Mouse (Mus musculus) kidney, postnatal 4 days (tissue): ENCODE measurements around the gene Swi5.
"Not testable (repeated sequence)": the region's sequence is repeated elsewhere in the genome, so short reads cannot be mapped to it uniquely, and the experiment has no call there.

Experiments used
- DNase-seq, 2 experiments: peaks; one replicate each; pipeline ENCODE4 v3.0.0; 2021; ENCODE audit warnings: mixed read lengths in 2 of 2

Swi5 gene

GRCm38 (mm10) chr2:32311443-32312317 is 23.8 kb upstream of the Swi5 start:
- DNase-seq, result peak in 1 of 2 experiments; percentile 46

- no peak for DNase-seq
These were observed 22.4 kb upstream of the Swi5 start for GRCm38 (mm10) chr2:32310096-32310845.

GRCm38 (mm10) chr2:32308870-32309568 is 21.1 kb upstream of the Swi5 start:
- DNase-seq, result no peak

GRCm38 (mm10) chr2:32307941-32308760 is 20.3 kb upstream of the Swi5 start:
- DNase-seq, result peak; percentile 56 to 74

DNA sequence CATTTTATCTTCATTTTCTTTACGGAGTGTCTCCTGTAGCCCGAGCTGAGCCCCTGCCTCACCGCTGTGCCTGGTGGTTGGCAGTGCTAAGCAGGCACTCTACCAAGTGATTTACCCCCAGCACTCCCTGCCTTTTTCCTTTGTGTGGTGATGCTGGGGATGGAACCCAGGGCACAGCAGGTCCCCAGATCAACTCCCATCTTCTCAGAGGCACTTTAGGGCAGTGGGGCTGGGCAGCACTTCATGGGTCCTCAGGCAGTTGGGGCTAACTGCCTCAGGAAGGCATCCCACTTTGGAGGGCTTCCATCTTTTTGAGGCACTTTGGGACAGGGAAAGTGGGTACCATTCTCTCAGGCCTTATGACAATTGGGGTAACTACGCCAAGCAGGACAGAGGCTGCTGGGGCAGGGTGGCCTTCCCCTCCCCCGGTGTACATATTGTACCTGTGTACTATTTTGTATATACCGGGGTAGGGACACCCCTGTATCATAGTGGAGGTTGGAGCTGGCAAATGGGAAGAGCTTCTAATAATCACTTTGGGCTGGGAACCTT is 19.4 kb upstream of the Swi5 start:
- DNase-seq, result no peak

DNA sequence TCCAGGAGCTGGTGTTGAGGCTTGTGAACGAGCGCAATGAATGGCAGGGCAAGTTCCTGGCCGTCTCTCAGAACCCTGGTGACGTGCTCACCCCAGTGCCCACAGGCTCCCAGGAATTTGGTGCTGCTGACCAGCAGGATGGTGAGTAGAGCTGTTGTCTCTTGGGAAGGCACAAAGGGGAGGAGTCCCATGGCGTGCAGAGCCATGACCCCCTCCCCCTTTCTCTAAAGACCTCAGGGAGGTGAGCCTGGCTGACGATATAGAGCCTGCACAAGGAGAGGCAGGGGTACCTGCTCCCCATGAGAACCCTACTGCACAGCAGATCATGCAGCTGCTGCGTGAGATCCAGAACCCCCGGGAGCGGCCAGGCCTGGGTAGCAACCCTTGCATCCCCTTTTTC is 18.3 kb upstream of the Swi5 start:
- DNase-seq, result no peak

- DNase-seq, result no peak
These were observed 17.8 kb upstream of the Swi5 start for GRCm38 (mm10) chr2:32305668-32306067.

DNA sequence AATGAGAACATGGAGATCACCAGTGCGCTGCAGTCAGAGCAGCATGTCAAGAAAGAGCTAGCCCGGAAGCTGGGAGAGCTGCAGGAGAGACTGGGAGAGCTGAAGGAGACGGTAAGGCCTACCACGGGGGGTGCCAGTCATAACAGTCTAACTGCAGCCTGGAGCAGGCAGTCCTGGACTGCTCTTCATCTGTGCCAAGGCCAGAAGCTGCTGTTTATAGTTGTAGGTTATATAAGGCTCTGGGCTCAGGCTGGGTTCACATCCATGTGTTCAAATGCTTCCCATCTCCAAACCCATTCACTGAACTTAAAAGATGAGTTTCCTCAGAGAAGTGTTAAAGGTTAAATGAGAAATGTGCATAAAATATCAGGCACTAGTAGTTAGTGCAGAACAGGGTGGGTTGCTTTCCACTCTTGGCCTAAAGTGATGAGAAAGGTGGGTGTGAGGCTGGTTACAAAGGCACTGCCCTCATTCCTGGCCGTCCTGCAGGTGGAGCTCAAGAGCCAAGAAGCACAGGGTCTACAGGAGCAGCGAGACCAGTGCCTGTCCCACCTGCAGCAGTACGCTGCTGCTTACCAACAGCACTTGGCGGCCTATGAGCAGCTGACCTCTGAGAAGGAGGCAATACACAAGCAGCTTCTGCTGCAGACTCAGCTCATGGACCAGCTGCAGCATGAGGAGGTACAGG is 16.4 kb upstream of the Swi5 start:
- DNase-seq, result peak; percentile 80 to 84

GRCm38 (mm10) chr2:32302952-32303351 is 15.1 kb upstream of the Swi5 start:
- no peak for DNase-seq

- DNase-seq, result no peak
These were observed 11.6 kb upstream of the Swi5 start for GRCm38 (mm10) chr2:32299469-32299868.

GRCm38 (mm10) chr2:32295842-32296241 is 8.0 kb upstream of the Swi5 start:
- DNase-seq, result not testable (repeated sequence)

GRCm38 (mm10) chr2:32295285-32295684 is 7.4 kb upstream of the Swi5 start:
- DNase-seq, result no peak

- no peak for DNase-seq
These were observed 6.5 kb upstream of the Swi5 start for GRCm38 (mm10) chr2:32294348-32294747.

DNA sequence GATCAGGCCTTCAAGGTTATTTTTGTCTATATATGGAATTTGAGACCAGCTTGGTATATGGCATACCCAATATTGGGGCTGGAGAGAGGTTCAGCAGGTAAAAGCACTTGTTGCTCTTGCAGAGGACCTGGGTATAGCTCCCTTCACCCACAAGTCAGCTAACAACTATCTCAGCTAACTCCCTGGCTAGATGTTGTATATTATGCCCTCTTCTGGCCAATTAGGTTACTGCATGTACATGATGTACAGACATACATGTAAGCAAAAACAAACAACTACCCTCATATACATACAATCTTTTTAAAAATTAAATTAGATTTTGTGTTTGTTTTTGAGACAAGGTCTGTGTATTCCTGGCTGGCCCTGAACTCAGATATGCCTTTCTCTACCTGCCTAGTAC is 1.7 kb upstream of the Swi5 start:
- no peak for DNase-seq

DNA sequence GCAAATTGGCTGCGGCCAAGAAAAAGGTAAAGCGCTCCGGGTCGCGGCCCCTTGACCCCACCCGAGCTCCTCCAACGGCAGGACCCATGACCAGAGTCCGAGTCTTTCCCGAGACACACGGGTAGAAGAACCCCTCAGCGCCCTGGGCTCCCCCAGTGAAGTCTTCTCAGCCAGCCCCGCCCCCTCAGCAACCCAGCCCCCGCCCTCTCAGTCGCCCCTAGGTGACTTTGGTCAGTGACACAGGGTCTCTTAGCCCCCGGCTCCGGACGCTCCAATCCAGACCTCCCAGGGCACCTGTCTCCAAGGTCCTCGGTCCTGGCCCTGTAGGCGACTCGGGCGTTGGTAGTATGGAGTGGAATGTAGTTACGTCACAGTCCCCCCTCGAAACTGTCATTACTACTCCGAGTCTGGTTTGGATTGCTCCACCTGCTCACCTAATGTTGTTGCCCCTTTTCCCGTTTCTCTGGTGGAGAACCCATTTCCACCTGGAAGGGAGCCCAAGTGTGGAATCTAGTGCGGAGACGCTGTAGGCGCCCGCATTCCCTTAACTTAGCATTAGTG is 576 bp upstream of the Swi5 start:
- no peak for DNase-seq

DNA sequence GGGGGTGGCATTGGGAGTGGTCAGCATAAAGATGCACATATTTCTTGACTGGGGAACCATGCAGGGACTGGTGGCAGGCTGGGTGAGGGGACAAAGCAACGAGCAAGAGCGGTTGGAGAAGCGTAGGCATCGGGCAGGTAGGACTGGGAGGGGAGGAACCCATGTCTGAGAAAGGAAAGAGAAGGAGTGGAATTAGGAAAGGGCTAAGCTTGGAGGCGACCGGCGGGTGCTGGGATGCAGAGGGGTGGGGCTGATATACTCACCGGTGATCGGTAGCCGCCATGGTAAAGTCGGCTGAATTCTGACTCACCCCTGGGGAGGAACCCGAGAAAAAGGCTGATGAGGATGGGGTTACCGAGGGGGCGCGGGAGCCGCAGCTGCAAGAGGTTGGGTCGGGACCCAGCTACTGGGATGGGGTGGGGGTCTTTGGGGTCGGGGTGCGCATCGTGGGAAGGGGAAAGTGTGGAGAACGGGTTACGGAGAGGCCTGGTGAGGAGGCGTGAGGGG is 488 bp downstream of the Swi5 start, which contains the start of gene Golga2:
Golga2 (plus strand) TSS at position 51 of the 507 bp plus-strand sequence.
- DNase-seq, result no peak

DNA sequence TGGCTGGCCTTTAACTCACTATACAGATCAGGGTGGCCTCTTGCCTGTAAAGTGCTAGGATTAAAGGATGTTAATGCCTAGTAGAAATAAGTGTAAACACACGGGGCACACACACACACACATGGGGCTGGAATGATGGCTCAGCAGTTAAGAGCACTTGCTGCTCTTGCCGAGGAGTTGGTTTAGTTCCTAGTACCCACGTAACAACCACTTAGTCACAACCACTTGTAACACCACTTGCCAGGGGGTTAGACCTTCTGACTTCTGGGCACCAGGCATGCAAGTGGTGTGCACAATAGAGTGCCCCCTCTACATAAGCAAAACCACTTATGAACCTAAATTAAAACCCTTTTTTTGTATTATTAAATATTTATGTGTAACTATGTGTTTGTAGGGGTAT is 3.9 kb downstream of the Swi5 start:
- no peak for DNase-seq

DNA sequence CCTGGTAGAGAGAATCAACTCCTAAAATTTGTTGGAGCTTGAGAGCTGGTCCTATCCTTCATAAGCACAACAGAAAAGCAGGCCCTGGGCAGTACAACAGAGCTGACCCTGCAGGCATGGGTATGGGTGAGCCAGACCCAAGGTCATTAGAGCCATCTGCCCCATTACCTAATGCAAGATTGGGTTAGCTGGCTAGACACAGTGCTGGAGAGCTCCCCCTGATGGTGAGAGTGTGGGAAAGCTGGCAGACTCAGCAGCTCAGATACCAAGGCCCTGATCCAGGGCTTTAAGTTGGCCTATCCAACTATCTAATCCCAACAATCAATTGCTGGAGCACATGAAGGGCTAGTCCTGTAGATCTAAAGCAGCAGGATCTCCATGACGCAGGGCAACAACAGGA is 5.1 kb downstream of the Swi5 start:
- peak; percentile 48 to 72 for DNase-seq

- no peak for DNase-seq
These were observed 5.6 kb downstream of the Swi5 start for GRCm38 (mm10) chr2:32282289-32282688.

DNA sequence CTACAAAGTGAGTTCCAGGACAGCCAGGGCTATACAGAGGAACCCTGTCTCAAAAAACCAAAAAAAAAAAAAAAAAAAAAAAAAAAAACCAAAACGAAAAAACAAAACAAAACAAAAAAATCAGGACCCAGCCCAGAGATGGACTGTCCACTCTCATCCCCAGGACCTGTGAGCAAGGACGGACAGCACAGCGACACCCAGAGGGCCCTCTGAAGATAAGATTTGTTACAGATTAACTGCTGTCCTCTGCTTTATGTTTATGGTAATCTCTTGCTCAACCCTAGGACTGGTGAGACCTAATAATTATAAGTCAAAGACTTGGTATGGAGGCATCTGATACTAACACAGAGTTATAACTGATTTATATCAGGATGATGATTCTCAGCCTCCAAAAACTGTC is 12.1 kb downstream of the Swi5 start:
- no peak for DNase-seq

DNA sequence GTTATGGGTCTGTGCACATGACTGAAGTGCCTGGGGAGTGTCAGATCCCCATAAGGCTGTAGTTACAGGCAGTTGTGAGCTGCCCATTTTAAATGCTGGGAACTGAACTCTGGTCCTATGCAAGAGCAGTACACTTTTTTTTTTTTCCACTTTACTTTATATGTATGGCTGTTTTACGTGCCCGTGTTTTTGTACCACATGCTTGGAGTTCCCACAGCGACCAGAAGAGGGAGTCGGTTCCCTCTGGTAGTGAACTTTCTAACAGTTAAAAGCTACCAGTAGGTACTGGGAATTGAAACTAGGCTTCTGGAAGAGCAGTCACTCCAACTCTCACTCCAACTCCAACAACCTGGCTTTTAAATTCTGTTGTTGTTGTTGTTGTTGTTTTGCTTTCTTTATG is 27.2 kb downstream of the Swi5 start:
- peak; percentile 65 to 72 for DNase-seq
